Mouse (Mus musculus) retina, postnatal 1 day (tissue): ENCODE data around the gene Anapc1.
A peak's percentile ranks its signal among the peaks of the same experiment; 100 is the strongest.

Experiments
- DNase-seq: peaks from one replicate; pipeline ENCODE4 v3.0.0-alpha.2; 2012

Gene Anapc1

DNA sequence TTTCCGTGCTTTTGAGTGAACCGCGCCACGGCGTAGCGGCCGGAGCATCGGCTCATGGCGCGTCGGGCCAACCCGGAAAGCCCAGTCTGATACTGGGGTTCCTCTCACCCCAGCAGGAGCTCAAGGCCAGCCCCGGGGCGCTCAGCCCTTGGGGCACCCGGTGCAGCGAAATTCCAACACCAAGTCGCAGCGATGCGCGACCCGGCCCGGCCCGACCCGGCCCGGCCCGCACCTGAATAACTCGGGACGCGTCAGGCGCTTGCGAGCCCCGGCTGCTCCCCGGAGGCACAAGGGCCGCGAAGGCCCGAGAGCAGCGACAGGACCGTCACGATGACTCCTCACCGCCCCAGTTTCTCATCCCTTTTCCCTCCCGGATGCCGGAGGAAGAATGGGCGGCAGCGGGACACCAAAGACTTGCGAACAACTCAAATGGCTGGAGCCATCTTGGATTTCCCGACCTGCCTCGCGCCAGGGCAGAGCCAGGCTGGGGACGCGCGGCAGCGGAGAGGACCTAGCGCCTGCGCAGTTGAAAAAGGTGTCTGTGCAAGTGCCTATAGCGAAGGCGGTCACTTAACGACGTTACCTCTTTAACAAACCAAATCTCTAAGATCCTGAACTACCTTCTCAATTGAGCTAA, at the start of gene Anapc1:
Anapc1 (minus strand) TSS at position 471 of the 637 bp plus-strand sequence.
- DNase-seq: peak; percentile 96

- no peak for DNase-seq
These were observed 47.9 kb upstream of the Anapc1 start for GRCm38 (mm10) chr2:128735089-128735488.

DNA sequence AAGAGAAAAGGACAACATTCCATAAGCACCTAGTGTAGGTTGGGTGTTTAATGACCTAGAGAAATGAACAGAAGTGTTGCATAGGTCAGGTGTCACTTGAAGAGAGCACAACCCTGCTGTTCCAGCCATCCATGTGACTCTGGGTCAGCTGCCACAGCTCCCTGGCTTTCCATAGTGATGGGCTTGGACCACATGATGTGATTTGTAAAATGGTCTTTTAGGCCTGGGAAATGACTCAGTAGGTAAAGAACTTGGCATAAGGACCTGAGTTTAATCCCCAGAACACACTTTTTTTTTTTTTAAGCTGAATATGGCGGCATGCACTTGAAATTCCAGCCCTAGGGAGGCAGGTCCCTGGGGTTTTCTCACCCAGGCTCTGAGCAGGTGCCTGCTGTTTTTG, 44.8 kb upstream of the Anapc1 start:
- no peak for DNase-seq

- DNase-seq: no peak
These were observed 44.3 kb upstream of the Anapc1 start for GRCm38 (mm10) chr2:128731514-128731913.

- no peak for DNase-seq
These were observed 42.0 kb upstream of the Anapc1 start for GRCm38 (mm10) chr2:128729141-128729540.

GRCm38 (mm10) chr2:128728066-128728465, 40.9 kb upstream of the Anapc1 start:
- DNase-seq: no peak

- no peak for DNase-seq
These were observed 40.4 kb upstream of the Anapc1 start for GRCm38 (mm10) chr2:128727552-128727951.

- DNase-seq: no peak
These were observed 39.4 kb upstream of the Anapc1 start for GRCm38 (mm10) chr2:128726626-128727025.

- DNase-seq: no peak
These were observed 38.9 kb upstream of the Anapc1 start for GRCm38 (mm10) chr2:128726067-128726466.

DNA sequence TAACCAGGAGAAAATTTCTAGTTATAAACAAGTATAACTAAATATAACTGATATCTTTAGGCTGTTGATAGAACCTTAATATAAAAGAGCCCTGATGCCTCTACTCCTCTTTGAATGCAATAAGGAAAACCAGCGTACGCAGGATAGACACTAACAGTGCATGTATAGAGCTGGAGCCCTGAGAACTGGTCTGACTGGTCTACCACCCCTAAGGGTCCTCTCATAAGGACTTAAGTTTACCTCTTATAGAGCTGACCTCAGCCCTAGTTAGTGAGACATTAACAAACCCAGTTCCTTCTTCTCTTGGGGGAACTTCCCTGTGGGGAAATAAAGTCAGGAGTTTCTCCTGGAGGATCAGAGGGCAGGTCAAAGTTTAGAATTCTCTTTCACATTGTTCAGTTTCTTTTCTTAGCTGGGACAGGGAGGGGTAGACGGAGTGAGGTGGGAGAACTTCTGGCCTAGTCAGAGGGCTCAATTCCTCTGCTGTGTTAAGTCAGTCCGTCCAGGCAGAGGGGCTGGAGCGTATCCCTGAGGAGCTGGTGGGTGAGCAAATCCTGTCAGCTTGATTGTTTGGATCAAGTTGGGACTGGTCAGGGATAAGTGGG, 35.0 kb upstream of the Anapc1 start:
- DNase-seq: no peak

DNA sequence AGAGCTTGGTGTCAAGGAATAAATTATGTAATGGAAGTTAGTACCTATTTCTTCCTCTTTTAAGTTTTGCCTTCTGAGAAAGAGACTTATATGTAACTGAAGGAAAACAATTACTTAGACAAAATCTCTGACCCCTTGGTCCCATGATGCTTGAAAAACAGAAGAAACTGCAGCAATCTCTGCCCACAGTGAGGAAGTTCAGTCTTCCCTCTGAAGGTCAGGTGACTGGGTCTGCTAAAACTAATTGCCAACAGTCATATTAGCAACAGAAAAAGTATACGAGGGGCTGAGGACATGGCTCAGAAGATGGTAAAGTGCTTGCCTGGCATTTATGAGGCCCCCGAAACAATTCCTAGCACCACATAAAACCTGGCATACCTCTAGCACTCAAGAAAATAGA, 32.2 kb upstream of the Anapc1 start:
- no peak for DNase-seq

- no peak for DNase-seq
These were observed 28.8 kb upstream of the Anapc1 start for GRCm38 (mm10) chr2:128715979-128716378.

- peak; percentile 15 for DNase-seq
These were observed 27.6 kb upstream of the Anapc1 start for GRCm38 (mm10) chr2:128714724-128715241.

- DNase-seq: peak; percentile 69
These were observed 26.4 kb upstream of the Anapc1 start for GRCm38 (mm10) chr2:128713548-128714003.

DNA sequence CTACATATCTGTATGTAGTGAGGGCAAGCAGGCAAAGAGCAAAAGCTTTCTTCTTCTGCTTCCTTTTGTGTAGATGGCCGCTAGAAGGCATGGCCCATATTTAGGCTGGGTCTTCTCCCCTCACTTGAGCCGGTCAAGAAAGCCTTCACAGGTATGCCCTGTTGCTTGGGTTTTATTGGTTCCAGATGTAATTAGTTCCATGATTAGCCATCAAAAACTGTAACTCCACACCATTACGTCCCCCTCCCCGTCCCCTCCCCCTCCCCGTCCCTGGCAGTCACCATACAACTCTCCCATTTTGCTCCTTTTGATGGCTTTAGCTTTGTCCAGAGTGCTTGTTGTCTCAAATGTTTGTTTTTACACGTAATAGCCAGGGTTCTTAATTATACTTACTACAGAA, 25.7 kb upstream of the Anapc1 start:
- DNase-seq: no peak

DNA sequence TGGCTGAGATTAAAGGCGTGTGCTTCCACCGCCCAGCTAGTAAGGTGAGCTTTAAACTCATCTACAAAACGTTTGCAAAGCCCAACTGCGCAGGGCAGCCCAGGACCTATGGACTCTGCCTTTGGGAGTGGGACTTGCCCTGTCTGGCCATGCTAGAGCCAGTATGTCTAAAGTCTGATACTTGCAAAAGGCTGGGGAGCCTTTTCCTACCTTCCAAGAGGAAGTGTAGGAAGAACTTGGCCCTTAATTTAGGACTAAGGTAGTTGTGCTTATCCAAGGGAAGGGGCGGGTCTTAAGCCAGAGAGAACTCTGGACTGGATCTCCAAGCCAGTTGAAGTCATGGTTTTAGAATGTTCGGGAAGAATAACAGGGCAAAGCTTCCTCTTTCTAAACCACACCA, 23.4 kb upstream of the Anapc1 start:
- no peak for DNase-seq

DNA sequence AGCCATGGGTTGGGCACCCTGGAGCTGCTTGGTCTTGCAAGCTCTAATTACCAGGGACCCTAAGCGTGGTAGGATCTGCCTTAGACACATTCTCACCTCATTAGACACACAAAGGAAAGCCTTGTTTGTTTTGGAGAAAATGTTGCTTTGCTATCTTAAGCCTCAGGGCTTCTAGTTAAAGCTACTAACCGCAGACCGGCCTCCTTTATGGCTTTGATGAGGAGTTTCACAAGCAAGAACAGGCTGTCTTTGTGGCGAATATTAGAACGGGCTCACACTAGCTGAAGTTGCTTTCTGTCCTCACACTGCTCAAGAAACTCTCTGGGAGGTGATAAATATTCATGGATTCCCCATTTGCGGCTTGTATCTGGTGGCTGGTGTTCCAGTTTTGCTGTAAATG, 22.1 kb upstream of the Anapc1 start:
- peak; percentile 63 for DNase-seq

GRCm38 (mm10) chr2:128704474-128704873, 17.3 kb upstream of the Anapc1 start:
- no peak for DNase-seq

DNA sequence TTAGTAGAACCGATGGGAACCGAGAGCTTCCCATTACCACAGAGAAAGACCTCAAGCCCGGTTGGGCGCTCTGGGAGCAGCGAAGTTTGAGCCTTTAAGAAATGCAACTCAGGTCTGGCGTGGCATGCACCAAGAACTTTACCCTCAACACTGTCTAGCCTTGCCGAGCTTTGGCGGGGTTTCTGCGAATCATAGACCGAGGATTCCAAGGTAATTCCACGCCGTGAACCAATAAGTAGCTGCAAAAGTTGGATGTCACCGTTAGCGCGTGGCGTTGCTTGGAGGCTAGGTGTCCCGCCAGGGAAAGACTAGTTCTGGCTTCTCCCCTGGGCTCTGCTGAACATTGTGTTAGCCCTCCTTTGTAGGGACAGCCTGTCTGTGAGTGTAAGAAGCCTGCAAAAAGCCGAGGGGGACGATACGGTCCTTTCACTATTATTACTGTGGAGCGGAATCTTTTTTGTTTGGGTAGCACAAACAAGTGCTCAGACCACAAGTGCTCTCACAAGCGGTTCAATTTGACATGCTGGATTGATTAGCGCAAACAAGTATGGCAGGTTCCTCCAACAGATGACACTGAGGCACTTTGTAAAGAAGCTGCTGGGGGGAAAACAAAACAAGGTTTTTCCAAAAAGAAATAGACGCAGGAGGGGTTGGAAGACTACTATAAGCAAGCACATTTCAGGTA, 12.2 kb upstream of the Anapc1 start:
- DNase-seq: no peak

DNA sequence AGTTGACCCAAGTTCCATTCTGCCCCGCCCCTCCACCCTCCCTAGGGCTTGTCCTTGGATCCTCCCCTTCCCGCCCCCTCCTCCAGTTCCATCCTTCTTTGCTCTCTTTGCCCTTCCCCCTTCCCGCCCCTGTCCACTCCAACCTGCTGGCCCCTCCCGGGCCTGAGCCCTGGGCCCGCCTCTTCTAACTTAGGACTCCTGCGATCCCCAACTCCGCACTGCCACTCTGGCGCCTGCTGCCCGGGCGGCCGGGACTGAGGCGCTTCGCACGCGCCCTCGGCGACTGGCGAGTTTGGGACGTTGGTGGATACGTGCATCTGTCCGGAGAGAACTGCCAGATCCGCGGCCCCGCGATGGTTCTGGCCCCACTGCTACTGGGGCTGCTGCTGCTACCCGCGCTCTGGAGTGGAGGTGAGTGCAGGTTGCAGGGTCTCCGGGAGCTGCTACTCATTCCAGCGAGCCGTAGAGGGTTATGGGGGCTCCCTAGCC, 11.5 kb upstream of the Anapc1 start, which contains the start of gene Mertk:
Mertk (plus strand) TSS at position 264 of the 489 bp plus-strand sequence.
- DNase-seq: peak; percentile 86

DNA sequence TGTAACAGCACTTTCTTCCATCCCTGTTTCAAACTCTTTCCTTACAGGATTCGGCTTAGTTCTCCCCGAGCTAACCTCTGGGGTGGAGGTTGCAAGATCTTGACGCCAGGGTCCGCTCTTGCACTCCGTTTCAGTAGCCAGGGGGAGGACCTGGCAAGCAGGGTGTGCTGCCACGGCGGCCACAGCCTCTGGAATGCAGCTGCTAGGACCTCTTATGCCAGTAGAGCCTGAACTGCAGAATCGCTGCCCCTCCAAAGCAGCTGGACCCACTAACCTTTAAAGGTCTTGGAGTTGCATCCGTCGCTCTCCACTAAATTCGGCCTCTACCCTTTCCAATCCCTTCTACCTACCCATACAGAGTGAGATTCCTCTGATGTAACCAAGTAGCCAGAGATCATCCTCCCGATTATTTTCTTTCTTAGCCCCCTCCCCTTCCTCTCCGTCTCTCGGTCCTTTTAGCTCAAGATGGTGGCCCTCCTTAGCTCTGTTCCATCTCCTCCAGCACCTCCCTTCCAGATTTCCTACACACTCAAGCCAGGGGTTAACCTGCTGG, 11.0 kb upstream of the Anapc1 start:
- peak; percentile 88 for DNase-seq

DNA sequence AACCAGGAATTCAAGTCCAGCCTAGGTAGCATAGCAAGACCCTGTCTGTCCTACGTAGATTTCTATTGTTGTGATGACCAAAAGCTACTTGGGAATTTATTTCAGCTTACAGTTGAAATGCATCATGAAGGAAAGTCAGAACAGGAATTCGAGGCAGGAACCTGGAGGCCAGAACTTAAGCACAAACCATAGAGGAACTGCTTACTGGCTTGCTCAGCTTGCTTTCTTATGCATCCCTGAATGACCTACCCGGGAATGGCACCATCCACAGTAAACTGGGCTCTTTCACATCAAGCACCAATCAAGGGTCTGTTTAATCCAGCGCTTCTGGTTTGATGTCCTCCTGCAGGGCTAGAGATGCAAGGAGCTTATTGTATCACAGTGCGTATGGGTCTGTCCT, 10.4 kb upstream of the Anapc1 start:
- no peak for DNase-seq

DNA sequence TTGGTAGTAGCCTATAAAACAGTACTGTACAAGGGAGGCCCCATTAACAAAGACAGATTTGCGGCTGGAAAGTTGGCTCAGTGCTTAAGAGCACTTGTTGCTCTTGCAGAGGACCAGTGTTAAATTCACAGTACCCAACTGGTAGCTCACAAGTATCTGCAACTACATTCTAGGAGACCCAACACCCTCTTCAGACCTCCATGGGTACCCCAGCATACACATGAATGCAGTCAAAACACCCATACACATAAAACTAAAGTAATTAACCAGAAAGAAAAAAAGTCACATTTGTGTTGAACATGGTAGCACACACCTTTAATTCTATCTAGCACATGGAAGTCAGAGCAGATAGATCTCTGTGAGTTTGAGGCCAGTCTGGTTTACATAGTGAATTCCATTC, 9.9 kb upstream of the Anapc1 start:
- no peak for DNase-seq
